Mouse (Mus musculus) forebrain, embryonic 14.5 days (tissue): Measurements from ENCODE around the gene Mphosph6. TPM values are rescaled to one million over a fixed set of nuclear protein-coding genes. Genes with fewer than 3 reads are reported as not detected.

Source experiments
- ATAC-seq: fragments of 200-750 bp; cut with Nextera tagmentation; 2 replicates; pipeline ENCODE4 v1.8.0; 2017; ENCODE audit warnings: mild to moderate bottlenecking, moderate library complexity
- DNase-seq: peaks from one replicate; pipeline ENCODE4 v3.0.0-alpha.2; 2015; ENCODE audit warnings: low spot score
- H3K27ac ChIP-seq: fragments of 300-500 bp; sonication (generic); 2 replicates; pipeline ENCODE4 v1.5.1; 2014; ENCODE audit warnings: low read depth, mild to moderate bottlenecking, control low read depth, low read length, moderate library complexity
- H3K27me3 ChIP-seq: fragments of 300-500 bp; sonication (generic); replicated peaks from 2 replicates; pipeline ENCODE4 v1.6.1; 2014; ENCODE audit warnings: low read length, control low read depth, mixed read lengths; ENCODE audit not compliant: control insufficient read depth, insufficient read depth
- H3K36me3 ChIP-seq: fragments of 300-500 bp; sonication (generic); 2 replicates; pipeline ENCODE4 v1.6.1; 2014; ENCODE audit warnings: low read length, control low read depth; ENCODE audit not compliant: control insufficient read depth, insufficient read depth
- H3K4me1 ChIP-seq: fragments of 300-500 bp; sonication (generic); 2 replicates; pipeline ENCODE4 v1.6.1; 2014; ENCODE audit warnings: antibody characterized with exemption, low read length, control low read depth; ENCODE audit not compliant: control insufficient read depth, insufficient read depth
- H3K4me2 ChIP-seq: fragments of 300-500 bp; sonication (generic); 2 replicates; pipeline ENCODE4 v1.6.1; 2014; ENCODE audit warnings: mild to moderate bottlenecking, control low read depth, low read length
- H3K4me3 ChIP-seq: fragments of 300-500 bp; sonication (generic); 2 replicates; pipeline ENCODE4 v1.5.1; 2014; ENCODE audit warnings: low read depth, low read length, control low read depth
- H3K9ac ChIP-seq: fragments of 300-500 bp; sonication (generic); 2 replicates; pipeline ENCODE4 v1.6.1; 2014; ENCODE audit warnings: mild to moderate bottlenecking, low read length, control low read depth, moderate library complexity
- H3K9me3 ChIP-seq: fragments of 300-500 bp; sonication (generic); replicated peaks from 2 replicates; pipeline ENCODE4 v1.6.1; 2016; ENCODE audit warnings: low read length, control low read depth, mixed read lengths; ENCODE audit not compliant: control insufficient read depth
- WGBS: fragments of 180-500 bp; shearing (Covaris S2); extraction: QIAGEN DNeasy Blood & Tissue Kit; methylation state at CpG from one replicate; pipeline ENCODE4 v1.1.7; 2014; 5-methylcytosine and 5-hydroxymethylcytosine counted together
- polyA plus RNA-seq: library from polyadenylated mRNA; unstranded; fragments of >200 nt; fragmentation: Nextera tagmentation; extraction: Ambion mirVana; gene quantifications from 2 replicates; pipeline ENCODE4 v1.2.1, GENCODE M21; 2014

Mphosph6 gene
- polyA plus RNA-seq, 1 experiment from 2014 or later, result 41.9 TPM

GRCm38 (mm10) chr8:117775626-117776025 lies 26.1 kb downstream of the Mphosph6 start:
- Histone ChIP-seq H3K27me3 (no peaks in the 10 kb centered on the region), H3K4me1 (no peaks in the 10 kb centered on the region), H3K9ac (no peak overlapping the region), H3K27ac (no peak overlapping the region), H3K9me3 (no peaks in the 10 kb centered on the region), H3K4me2 (no peak overlapping the region), H3K36me3 (no peaks in the 10 kb centered on the region), H3K4me3 (no peak overlapping the region)
- DNase-seq (no peak), ATAC-seq (no peak)
- WGBS, result 38% methylated on average over 10 of the region's 10 CpGs

- ATAC-seq (no peak), DNase-seq (no peak)
- H3K4me3 ChIP-seq, result no peak overlapping the region
- no peaks in the 10 kb centered on the region for H3K4me1 ChIP-seq
- no peaks in the 10 kb centered on the region for H3K36me3 ChIP-seq
- H3K27me3 ChIP-seq, result no peaks in the 10 kb centered on the region
- H3K4me2 ChIP-seq, result no peak overlapping the region
- no peaks in the 10 kb centered on the region for H3K9me3 ChIP-seq
- no peak overlapping the region for H3K9ac ChIP-seq
- no peak overlapping the region for H3K27ac ChIP-seq
- 68% methylated on average over 2 of the region's 2 CpGs for WGBS
Observed at GRCm38 (mm10) chr8:117772597-117772996, 29.1 kb downstream of the Mphosph6 start.

- no peaks in the 10 kb centered on the region for H3K4me1 ChIP-seq
- no peak overlapping the region for H3K4me3 ChIP-seq
- H3K4me2 ChIP-seq, result no peak overlapping the region
- no peaks in the 10 kb centered on the region for H3K9me3 ChIP-seq
- H3K36me3 ChIP-seq, result no peaks in the 10 kb centered on the region
- no peak for ATAC-seq
- DNase-seq, result peak; percentile 69
- WGBS, result 58% methylated on average over 2 of the region's 2 CpGs
- H3K27ac ChIP-seq, result no peak overlapping the region
- no peaks in the 10 kb centered on the region for H3K27me3 ChIP-seq
- H3K9ac ChIP-seq, result no peak overlapping the region
Observed at GRCm38 (mm10) chr8:117772126-117772525, 29.6 kb downstream of the Mphosph6 start.

GRCm38 (mm10) chr8:117771115-117771836 lies 30.5 kb downstream of the Mphosph6 start:
- DNase-seq (no peak), ATAC-seq (no peak)
- Histone ChIP-seq H3K9me3 (no peaks in the 10 kb centered on the region), H3K4me2 (no peak overlapping the region), H3K27ac (no peak overlapping the region), H3K36me3 (no peaks in the 10 kb centered on the region), H3K4me3 (no peak overlapping the region), H3K4me1 (no peaks in the 10 kb centered on the region), H3K9ac (no peak overlapping the region), H3K27me3 (no peaks in the 10 kb centered on the region)
- WGBS, result 93% methylated on average over 9 of the region's 9 CpGs

- Histone ChIP-seq H3K36me3 (no peaks in the 10 kb centered on the region), H3K4me3 (no peak overlapping the region), H3K9me3 (no peaks in the 10 kb centered on the region), H3K4me2 (no peak overlapping the region), H3K9ac (no peak overlapping the region), H3K27ac (no peak overlapping the region), H3K27me3 (no peaks in the 10 kb centered on the region), H3K4me1 (no peaks in the 10 kb centered on the region)
- ATAC-seq, result no peak
- no peak for DNase-seq
- WGBS, result 79% methylated on average over 7 of the region's 7 CpGs
Observed at GRCm38 (mm10) chr8:117768971-117769370, 32.8 kb downstream of the Mphosph6 start.

- Histone ChIP-seq H3K27me3 (no peaks in the 10 kb centered on the region), H3K9me3 (no peaks in the 10 kb centered on the region), H3K4me3 (no peak overlapping the region), H3K27ac (no peak overlapping the region), H3K36me3 (no peaks in the 10 kb centered on the region), H3K4me2 (no peak overlapping the region), H3K9ac (no peak overlapping the region), H3K4me1 (no peaks in the 10 kb centered on the region)
- no peak for ATAC-seq
- 81% methylated on average over 5 of the region's 5 CpGs for WGBS
- no peak for DNase-seq
Observed at GRCm38 (mm10) chr8:117765947-117766346, 35.8 kb downstream of the Mphosph6 start.

GRCm38 (mm10) chr8:117764625-117765024 lies 37.1 kb downstream of the Mphosph6 start:
- no peak overlapping the region for H3K4me3 ChIP-seq
- no peak overlapping the region for H3K4me2 ChIP-seq
- H3K27ac ChIP-seq, result no peak overlapping the region
- ATAC-seq, result no peak
- WGBS, result 87% methylated on average over 4 of the region's 4 CpGs
- H3K27me3 ChIP-seq, result no peaks in the 10 kb centered on the region
- H3K4me1 ChIP-seq, result no peaks in the 10 kb centered on the region
- DNase-seq, result no peak
- H3K9ac ChIP-seq, result no peak overlapping the region
- H3K9me3 ChIP-seq, result no peaks in the 10 kb centered on the region
- no peaks in the 10 kb centered on the region for H3K36me3 ChIP-seq

- ATAC-seq, result no peak
- H3K4me1 ChIP-seq, result no peaks in the 10 kb centered on the region
- no peak for DNase-seq
- WGBS, result 88% methylated on average over 6 of the region's 6 CpGs
- H3K27ac ChIP-seq, result no peak overlapping the region
- no peaks in the 10 kb centered on the region for H3K36me3 ChIP-seq
- no peaks in the 10 kb centered on the region for H3K27me3 ChIP-seq
- H3K9ac ChIP-seq, result no peak overlapping the region
- H3K4me3 ChIP-seq, result no peak overlapping the region
- no peak overlapping the region for H3K4me2 ChIP-seq
- no peaks in the 10 kb centered on the region for H3K9me3 ChIP-seq
Observed at GRCm38 (mm10) chr8:117762776-117763175, 39.0 kb downstream of the Mphosph6 start.

- Histone ChIP-seq H3K27ac (no peak overlapping the region), H3K9ac (no peak overlapping the region), H3K27me3 (no peaks in the 10 kb centered on the region), H3K4me3 (no peak overlapping the region), H3K36me3 (no peaks in the 10 kb centered on the region), H3K4me1 (no peaks in the 10 kb centered on the region), H3K9me3 (no peaks in the 10 kb centered on the region), H3K4me2 (no peak overlapping the region)
- no peak for DNase-seq
- no peak for ATAC-seq
- WGBS, result 88% methylated on average over 11 of the region's 11 CpGs
Observed at GRCm38 (mm10) chr8:117757900-117758299, 43.8 kb downstream of the Mphosph6 start.
